Mouse (Mus musculus): ENCODE results near the gene Vti1b. TPM values are rescaled to one million over a fixed set of nuclear protein-coding genes. Genes with fewer than 3 reads are reported as not detected.

Vti1b gene
- polyA plus RNA-seq, 1 experiment from 2014 or later, result 110 TPM

DNA sequence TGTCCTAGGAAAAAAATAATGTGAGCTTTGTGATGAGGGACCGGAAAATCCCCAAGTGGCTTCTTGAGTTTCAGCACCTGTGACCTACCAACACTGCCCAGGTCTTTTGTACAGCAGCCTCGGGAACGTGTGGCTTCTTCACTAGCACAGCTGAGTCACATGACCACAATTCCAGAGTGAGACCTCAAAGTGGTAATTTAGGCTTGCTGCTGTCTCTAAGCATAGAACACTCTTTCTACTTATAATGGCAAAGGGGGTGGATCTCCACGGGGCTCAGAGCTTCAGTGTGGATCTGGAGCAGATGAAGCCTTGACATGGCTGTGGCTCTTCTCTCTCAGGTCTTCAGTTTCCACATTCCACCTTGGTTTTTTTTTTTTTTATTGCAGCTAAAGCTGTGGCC is 37.4 kb downstream of the Vti1b start:
- no peak for TF ChIP-seq CTCF (IDR thresholded peaks at IDR 0.05; ENCODE audit: low read depth)
- no peak for TF ChIP-seq EP300 (optimal IDR thresholded peaks at IDR 0.05)
- no peak overlapping the region for H3K9ac ChIP-seq (ENCODE audit: low read length)
- DNase-seq (ENCODE audit: low spot score), result no peak
- no peak overlapping the region for H3K27ac ChIP-seq (replicated peaks)
- peaks cover 2% of the 10 kb centered on the region; the same call in 1 of the 2 replicates for H3K27me3 ChIP-seq (ENCODE audit: control insufficient read depth, insufficient read depth, low read length)
- no peak for ATAC-seq (ENCODE audit: low FRiP score, low TSS enrichment)
- H3K4me2 ChIP-seq (replicated peaks; ENCODE audit: low read depth), result no peak overlapping the region
- WGBS, result 41% methylated on average over 4 of the region's 4 CpGs
- H3K4me1 ChIP-seq (replicated peaks; ENCODE audit: control insufficient read depth, insufficient read depth), result no peaks in the 10 kb centered on the region
- no peaks in the 10 kb centered on the region for H3K36me3 ChIP-seq (ENCODE audit: control insufficient read depth, insufficient read depth, low read length)
- no peaks in the 10 kb centered on the region for H3K9me3 ChIP-seq (ENCODE audit: control insufficient read depth, low read length)
- H3K4me3 ChIP-seq (ENCODE audit: low read depth, low read length), result no peak overlapping the region

GRCm38 (mm10) chr12:79134676-79135075 is 37.8 kb downstream of the Vti1b start:
- peaks cover 2% of the 10 kb centered on the region; the same call in 1 of the 2 replicates for H3K27me3 ChIP-seq (ENCODE audit: control insufficient read depth, insufficient read depth, low read length)
- H3K4me1 ChIP-seq (replicated peaks; ENCODE audit: control insufficient read depth, insufficient read depth), result no peaks in the 10 kb centered on the region
- no peak for DNase-seq (ENCODE audit: low spot score)
- no peak for ATAC-seq (ENCODE audit: low FRiP score, low TSS enrichment)
- WGBS, result 36% methylated on average over 8 of the region's 8 CpGs
- no peak overlapping the region for H3K4me3 ChIP-seq (ENCODE audit: low read depth, low read length)
- H3K9ac ChIP-seq (ENCODE audit: low read length), result no peak overlapping the region
- no peak overlapping the region for H3K4me2 ChIP-seq (replicated peaks; ENCODE audit: low read depth)
- no peak overlapping the region for H3K27ac ChIP-seq (replicated peaks)
- H3K36me3 ChIP-seq (ENCODE audit: control insufficient read depth, insufficient read depth, low read length), result no peaks in the 10 kb centered on the region
- TF ChIP-seq EP300 (optimal IDR thresholded peaks at IDR 0.05) (no peak), CTCF (IDR thresholded peaks at IDR 0.05; ENCODE audit: low read depth) (no peak)
- H3K9me3 ChIP-seq (ENCODE audit: control insufficient read depth, low read length), result no peaks in the 10 kb centered on the region

GRCm38 (mm10) chr12:79131706-79132460 is 40.6 kb downstream of the Vti1b start:
- Histone ChIP-seq H3K9ac (ENCODE audit: low read length) (no peak overlapping the region), H3K9me3 (ENCODE audit: control insufficient read depth, low read length) (no peaks in the 10 kb centered on the region)
- no peak for DNase-seq (ENCODE audit: low spot score)

GRCm38 (mm10) chr12:79131178-79131675 is 41.2 kb downstream of the Vti1b start:
- Histone ChIP-seq H3K4me1 (replicated peaks; ENCODE audit: control insufficient read depth, insufficient read depth) (no peaks in the 10 kb centered on the region), H3K9me3 (ENCODE audit: control insufficient read depth, low read length) (no peaks in the 10 kb centered on the region), H3K27me3 (ENCODE audit: control insufficient read depth, insufficient read depth, low read length) (peaks cover 2% of the 10 kb centered on the region; the same call in 1 of the 2 replicates), H3K36me3 (ENCODE audit: control insufficient read depth, insufficient read depth, low read length) (no peaks in the 10 kb centered on the region), H3K4me3 (ENCODE audit: low read depth, low read length) (peak overlapping the region; percentile 43), H3K4me2 (replicated peaks; ENCODE audit: low read depth) (peak overlapping the region; percentile 69), H3K9ac (ENCODE audit: low read length) (no peak overlapping the region), H3K27ac (replicated peaks) (no peak overlapping the region)
- ATAC-seq (ENCODE audit: low FRiP score, low TSS enrichment) (no peak), DNase-seq (ENCODE audit: low spot score) (no peak)
- 2% methylated on average over 22 of the region's 22 CpGs for WGBS
- TF ChIP-seq EP300 (optimal IDR thresholded peaks at IDR 0.05), result no peak
- TF ChIP-seq CTCF (IDR thresholded peaks at IDR 0.05; ENCODE audit: low read depth), result no peak

More at GRCm38 (mm10) chr12:79131706-79132460, 40.6 kb downstream of the Vti1b start:
- Histone ChIP-seq H3K4me3 (ENCODE audit: low read depth, low read length) (peak overlapping the region; percentile 43; the same call in 1 of the 2 replicates), H3K27ac (replicated peaks) (no peak overlapping the region), H3K36me3 (ENCODE audit: control insufficient read depth, insufficient read depth, low read length) (no peaks in the 10 kb centered on the region), H3K4me1 (replicated peaks; ENCODE audit: control insufficient read depth, insufficient read depth) (no peaks in the 10 kb centered on the region), H3K4me2 (replicated peaks; ENCODE audit: low read depth) (no peak overlapping the region; the same call in 1 of the 2 replicates), H3K27me3 (ENCODE audit: control insufficient read depth, insufficient read depth, low read length) (peaks cover 2% of the 10 kb centered on the region; the same call in 1 of the 2 replicates)
- TF ChIP-seq EP300 (optimal IDR thresholded peaks at IDR 0.05) (no peak), CTCF (IDR thresholded peaks at IDR 0.05; ENCODE audit: low read depth) (no peak)
- ATAC-seq (ENCODE audit: low FRiP score, low TSS enrichment), result no peak
- 44% methylated on average over 5 of the region's 5 CpGs for WGBS

- Histone ChIP-seq H3K4me3 (ENCODE audit: low read depth, low read length) (peak within 1 kb of the TSS; percentile 43), H3K4me2 (replicated peaks; ENCODE audit: low read depth) (peak within 1 kb of the TSS; percentile 69), H3K4me1 (replicated peaks; ENCODE audit: control insufficient read depth, insufficient read depth) (no peaks in the 10 kb centered on the region), H3K9me3 (ENCODE audit: control insufficient read depth, low read length) (no peaks in the 10 kb centered on the region), H3K9ac (ENCODE audit: low read length) (no peak within 1 kb of the TSS), H3K27me3 (ENCODE audit: control insufficient read depth, insufficient read depth, low read length) (peaks cover 2% of the 10 kb centered on the region; the same call in 1 of the 2 replicates), H3K27ac (replicated peaks) (no peak within 1 kb of the TSS), H3K36me3 (ENCODE audit: control insufficient read depth, insufficient read depth, low read length) (no peaks in the 10 kb centered on the region)
- ATAC-seq (ENCODE audit: low FRiP score, low TSS enrichment) (peak; percentile 96), DNase-seq (ENCODE audit: low spot score) (peak; percentile 90)
- TF ChIP-seq EP300 (optimal IDR thresholded peaks at IDR 0.05), result no peak
- no peak for TF ChIP-seq CTCF (IDR thresholded peaks at IDR 0.05; ENCODE audit: low read depth)
- under 1% methylated on average over 47 of the region's 47 CpGs for WGBS
Measured at GRCm38 (mm10) chr12:79130299-79131177, 41.9 kb downstream of the Vti1b start, which contains the start of gene Arg2. TSS of gene Arg2 (plus strand) at chr12:79130777.
